Mouse (Mus musculus) right cerebral cortex, adult 2 months (tissue): ENCODE measurements at regions not wholly inside any gene's neighbourhood (a gene's known extent, or its start where the extent isn't known, plus 50 kb on each side); places are given as distances from the start of the nearest gene placed in this dataset.
A peak's percentile ranks its signal among the peaks of the same experiment; 100 is the strongest.

Experiments
- DNase-seq, 2 experiments: peaks; one replicate each; pipeline ENCODE4 v3.0.0; 2021 to 2022; ENCODE audit warnings: low spot score in 2 of 2

GRCm38 (mm10) chr12:12819746-12820145 lies 122.0 kb downstream of the Mycn start:
- no peak for DNase-seq

- DNase-seq = no peak
Measured at GRCm38 (mm10) chr12:12814693-12815092, 127.0 kb downstream of the Mycn start.

- DNase-seq = no peak
Measured at GRCm38 (mm10) chr12:12812873-12813272, 128.8 kb downstream of the Mycn start.

GRCm38 (mm10) chr12:12810943-12811342 lies 130.8 kb downstream of the Mycn start:
- no peak for DNase-seq

GRCm38 (mm10) chr12:12810159-12810885 lies 131.4 kb downstream of the Mycn start:
- peak; percentile 18 to 35 for DNase-seq

GRCm38 (mm10) chr12:12808120-12808519 lies 133.6 kb downstream of the Mycn start:
- peak; percentile 35 to 43 for DNase-seq

- no peak for DNase-seq
Measured at GRCm38 (mm10) chr12:12803602-12804001, 138.1 kb downstream of the Mycn start.

GRCm38 (mm10) chr12:12802396-12802795 lies 139.3 kb downstream of the Mycn start:
- DNase-seq = no peak

GRCm38 (mm10) chr12:12801700-12802099 lies 140.0 kb downstream of the Mycn start:
- DNase-seq = no peak

GRCm38 (mm10) chr12:12800120-12800519 lies 141.6 kb downstream of the Mycn start:
- no peak for DNase-seq

GRCm38 (mm10) chr12:12789052-12789451 lies 152.7 kb downstream of the Mycn start:
- no peak for DNase-seq

- DNase-seq = no peak
Measured at GRCm38 (mm10) chr12:12788263-12788852, 153.4 kb downstream of the Mycn start.

GRCm38 (mm10) chr12:12787608-12788262 lies 154.0 kb downstream of the Mycn start:
- no peak for DNase-seq

GRCm38 (mm10) chr12:12787161-12787560 lies 154.6 kb downstream of the Mycn start:
- DNase-seq = no peak

GRCm38 (mm10) chr12:12783699-12784605 lies 157.8 kb downstream of the Mycn start:
- DNase-seq = peak in 1 of 2 experiments; percentile 28

- no peak for DNase-seq
Measured at GRCm38 (mm10) chr12:12781526-12781925, 160.2 kb downstream of the Mycn start.

- DNase-seq = no peak
Measured at GRCm38 (mm10) chr12:12778563-12779256, 163.0 kb downstream of the Mycn start.

GRCm38 (mm10) chr12:12777422-12777821 lies 164.3 kb downstream of the Mycn start:
- no peak for DNase-seq

- DNase-seq = no peak
Measured at GRCm38 (mm10) chr12:12776783-12777182, 164.9 kb downstream of the Mycn start.

- DNase-seq = no peak
Measured at GRCm38 (mm10) chr12:12770970-12771369, 170.7 kb downstream of the Mycn start.
